Mouse (Mus musculus) CH12.LX (cell line): ENCODE data around the gene Sox10. TPM values are rescaled to one million over a fixed set of nuclear protein-coding genes. Genes with fewer than 3 reads are reported as not detected.

ENCODE experiments used
- DNase-seq: peaks from one replicate; pipeline ENCODE4 v3.0.0-alpha.2; 2013; ENCODE audit errors: extremely low read depth
- H3K27ac ChIP-seq: 2 replicates; pipeline ENCODE4 v1.5.1; 2012; ENCODE audit warnings: low read depth, mild to moderate bottlenecking, control low read depth, moderate library complexity; ENCODE audit not compliant: insufficient read depth
- H3K27me3 ChIP-seq: replicated peaks from 2 replicates; pipeline ENCODE3; 2012; ENCODE audit warnings: inconsistent platforms
- H3K36me3 ChIP-seq, 2 experiments: replicated peaks in 1 of 2; 2 replicates each; pipeline versions ENCODE3 to v1.6.1; 2012; ENCODE audit warnings: inconsistent platforms in 1 of 2, low read length in 1 of 2, mild to moderate bottlenecking in 1 of 2, mixed read lengths in 1 of 2, moderate library complexity in 1 of 2; ENCODE audit not compliant: control insufficient read depth in 1 of 2, insufficient read depth in 1 of 2
- H3K4me1 ChIP-seq, 2 experiments: 2 replicates each; pipeline ENCODE4 v1.6.1; 2012; ENCODE audit warnings: inconsistent platforms in 1 of 2, moderate library complexity in 1 of 2; ENCODE audit not compliant: insufficient read depth in 2 of 2, control insufficient read depth in 1 of 2
- H3K4me2 ChIP-seq: 2 replicates; pipeline ENCODE4 v1.6.1; 2012; ENCODE audit warnings: low read depth, mild to moderate bottlenecking, control low read depth; ENCODE audit not compliant: poor library complexity, insufficient read depth, severe bottlenecking
- H3K4me3 ChIP-seq, 3 experiments: fragments of 150-350 bp in 1 of 3; sonication (generic) in 1 of 3; replicated peaks in 1 of 3; 2 replicates each; pipeline versions ENCODE3 to v1.5.1; 2011 to 2012; ENCODE audit warnings: low read depth in 2 of 3, low read length in 2 of 3, mild to moderate bottlenecking in 2 of 3, moderate library complexity in 2 of 3, control low read depth in 1 of 3, improper control_type of control experiment in 1 of 3, inconsistent platforms in 1 of 3, mixed read lengths in 1 of 3; ENCODE audit not compliant: poor library complexity in 1 of 3
- H3K79me2 ChIP-seq: replicated peaks from 2 replicates; pipeline ENCODE4 v1.6.1; 2012; ENCODE audit warnings: mild to moderate bottlenecking, moderate library complexity; ENCODE audit not compliant: control insufficient read depth, poor library complexity, insufficient read depth, severe bottlenecking; ENCODE audit errors: extremely low read depth
- H3K9ac ChIP-seq: 2 replicates; pipeline ENCODE4 v1.6.1; 2012; ENCODE audit warnings: low read depth, mild to moderate bottlenecking, control low read depth, moderate library complexity; ENCODE audit not compliant: insufficient read depth
- H3K9me3 ChIP-seq: replicated peaks from 2 replicates; pipeline ENCODE3; 2012; ENCODE audit warnings: low read length, inconsistent platforms, mixed read lengths
- BHLHE40 ChIP-seq: IDR thresholded peaks from 2 replicates; pipeline ENCODE4 v1.6.1; 2011; ENCODE audit warnings: mild to moderate bottlenecking, low read depth, low read length, improper control_type of control experiment
- CHD1 ChIP-seq: IDR thresholded peaks from 2 replicates; pipeline ENCODE4 v1.6.1; 2012; ENCODE audit warnings: low read depth, low read length, improper control_type of control experiment, inconsistent platforms
- CTCF ChIP-seq, 2 experiments: IDR thresholded peaks in 1 of 2; conservative IDR thresholded peaks in 1 of 2; 2 replicates each; pipeline ENCODE4 v1.5.1; 2011 to 2012; ENCODE audit warnings: low read depth in 2 of 2, low read length in 2 of 2, improper control_type of control experiment in 1 of 2, inconsistent platforms in 1 of 2, mild to moderate bottlenecking in 1 of 2, moderate library complexity in 1 of 2
- E2F4 ChIP-seq: IDR thresholded peaks from 2 replicates; pipeline ENCODE4 v1.6.1; 2011; ENCODE audit warnings: low read depth, low read length, improper control_type of control experiment; ENCODE audit not compliant: insufficient replicate concordance
- EP300 ChIP-seq: IDR thresholded peaks from 2 replicates; pipeline ENCODE4 v1.6.1; 2011; ENCODE audit warnings: low read length, improper control_type of control experiment
- ETS1 ChIP-seq: conservative IDR thresholded peaks from 2 replicates; pipeline ENCODE4 v1.6.1; 2012; ENCODE audit warnings: low read depth, mild to moderate bottlenecking, inconsistent platforms, low read length, improper control_type of control experiment, moderate library complexity
- IRF4 ChIP-seq: IDR thresholded peaks from 2 replicates; pipeline ENCODE4 v1.6.1; 2014; ENCODE audit warnings: low read depth, mild to moderate bottlenecking, inconsistent platforms, low read length, improper control_type of control experiment
- JUN ChIP-seq: IDR thresholded peaks from 2 replicates; pipeline ENCODE4 v1.6.1; 2011; ENCODE audit warnings: low read depth, mild to moderate bottlenecking, low read length, improper control_type of control experiment, moderate library complexity; ENCODE audit not compliant: insufficient read depth
- KAT2A ChIP-seq: IDR thresholded peaks from 2 replicates; pipeline ENCODE4 v1.6.1; 2012; ENCODE audit warnings: low read length, improper control_type of control experiment, inconsistent platforms; ENCODE audit not compliant: insufficient replicate concordance
- MAX ChIP-seq: IDR thresholded peaks from 2 replicates; pipeline ENCODE4 v1.6.1; 2011; ENCODE audit warnings: low read length, improper control_type of control experiment
- MYC ChIP-seq: IDR thresholded peaks from 2 replicates; pipeline ENCODE4 v1.6.1; 2011; ENCODE audit warnings: low read depth, mild to moderate bottlenecking, improper control_type of control experiment, low read length
- NRF1 ChIP-seq: IDR thresholded peaks from 2 replicates; pipeline ENCODE4 v1.6.1; 2014; ENCODE audit warnings: low read depth, mild to moderate bottlenecking, inconsistent platforms, low read length, improper control_type of control experiment, moderate library complexity
- PAX5 ChIP-seq: IDR thresholded peaks from 2 replicates; pipeline ENCODE4 v1.6.1; 2012; ENCODE audit warnings: low read length, inconsistent platforms, mixed read lengths
- POLR2A ChIP-seq: IDR thresholded peaks from 2 replicates; pipeline ENCODE4 v1.6.1; 2011; ENCODE audit warnings: low read depth, mild to moderate bottlenecking, improper control_type of control experiment, low read length
- RAD21 ChIP-seq: IDR thresholded peaks from 2 replicates; pipeline ENCODE4 v1.6.1; 2011; ENCODE audit warnings: low read depth, mild to moderate bottlenecking, low read length, improper control_type of control experiment, moderate library complexity
- RCOR1 ChIP-seq: conservative IDR thresholded peaks from 2 replicates; pipeline ENCODE4 v1.6.1; 2012; ENCODE audit warnings: low read depth, mild to moderate bottlenecking, inconsistent platforms, low read length, improper control_type of control experiment
- SIN3A ChIP-seq: IDR thresholded peaks from 2 replicates; pipeline ENCODE4 v1.6.1; 2012; ENCODE audit warnings: low read length, improper control_type of control experiment, inconsistent platforms
- SMC3 ChIP-seq: IDR thresholded peaks from 2 replicates; pipeline ENCODE4 v1.6.1; 2011; ENCODE audit warnings: low read depth, low read length, improper control_type of control experiment
- TCF12 ChIP-seq: IDR thresholded peaks from 2 replicates; pipeline ENCODE4 v1.6.1; 2014; ENCODE audit warnings: low read depth, mild to moderate bottlenecking, inconsistent platforms, low read length, improper control_type of control experiment
- UBTF ChIP-seq: IDR thresholded peaks from 2 replicates; pipeline ENCODE4 v1.6.1; 2012; ENCODE audit warnings: low read depth, mild to moderate bottlenecking, inconsistent platforms, low read length, improper control_type of control experiment, moderate library complexity
- USF1 ChIP-seq: IDR thresholded peaks from 2 replicates; pipeline ENCODE4 v1.6.1; 2014; ENCODE audit warnings: low read depth, mild to moderate bottlenecking, inconsistent platforms, low read length, improper control_type of control experiment
- ZC3H11A ChIP-seq: IDR thresholded peaks from 2 replicates; pipeline ENCODE4 v1.6.1; 2012; ENCODE audit warnings: low read depth, mild to moderate bottlenecking, inconsistent platforms, low read length, improper control_type of control experiment
- ZNF384 ChIP-seq: IDR thresholded peaks from 2 replicates; pipeline ENCODE4 v1.6.1; 2012; ENCODE audit warnings: low read depth, low read length, improper control_type of control experiment, inconsistent platforms
- dilution Hi-C: fragments of 300-500 bp; cut with MboI; formaldehyde crosslinking; loops from 2 replicates; pipeline ENCODE4 v1.14.3; 2020; ENCODE audit warnings: low sequenced_read_pairs; ENCODE audit not compliant: extremely low pct_unique_long_range_greater_than_20kb, extremely low pct_ligation_motif_present
- in situ Hi-C: fragments of 300-500 bp; cut with MboI; formaldehyde crosslinking; loops from 3 replicates; pipeline ENCODE4 v1.14.3; 2019; ENCODE audit warnings: low sequenced_read_pairs, low pct_ligation_motif_present, low pct_unique_long_range_greater_than_20kb, mixed read lengths
- polyA plus RNA-seq: library from polyadenylated mRNA; unstranded; fragments of >175 nt; gene quantifications from 2 replicates; pipeline ENCODE4 v1.2.1, GENCODE M21; 2012; ENCODE audit warnings: low read depth; ENCODE audit not compliant: insufficient read length
- total RNA-seq, 2 experiments: library from RNA; depleted of rRNA; stranded (reverse); fragments of 300-350 nt in 1 of 2; fragments of >200 nt in 1 of 2; gene quantifications; 2 replicates each; pipeline ENCODE4 v1.2.3; 2012 to 2014

Gene Sox10
- total and polyA plus RNA-seq, 3 experiments, result 0.08 TPM; not detected in 2

GRCm38 (mm10) chr15:79194946-79195345, 29.9 kb upstream of the Sox10 start:
- Histone ChIP-seq H3K79me2 (no peaks in the 10 kb centered on the region), H3K36me3 (no peaks in the 10 kb centered on the region), H3K27me3 (peaks cover 33% of the 10 kb centered on the region), H3K4me2 (no peak overlapping the region), H3K9ac (no peak overlapping the region), H3K9me3 (peaks cover 4% of the 10 kb centered on the region), H3K4me1 (peaks cover 3 to 6% of the 10 kb centered on the region in 2 experiments; a peak in 2 of 4 replicates), H3K4me3 (no peak overlapping the region), H3K27ac (no peak overlapping the region)
- DNase-seq, result no peak
- in situ Hi-C loops, result no loop called here
- TF ChIP-seq CHD1 (no peak), SMC3 (no peak), JUN (no peak), ZNF384 (no peak), UBTF (no peak), USF1 (no peak), POLR2A (no peak), ETS1 (no peak), KAT2A (no peak), CTCF (conservative IDR thresholded peaks at IDR 0.05 in 1 of 2, IDR thresholded peaks at IDR 0.05 in 1 of 2; ENCODE audit: low read depth in 2 of 2, low read length in 2 of 2) (no peak), RAD21 (no peak), E2F4 (no peak)
- dilution Hi-C loops, result no loop called here

GRCm38 (mm10) chr15:79194048-79194447, 29.0 kb upstream of the Sox10 start:
- H3K4me3 ChIP-seq, result no peak overlapping the region
- no peak overlapping the region for H3K9ac ChIP-seq
- TF ChIP-seq RCOR1 (no peak), MAX (no peak), EP300 (no peak), ETS1 (no peak), MYC (no peak), ZC3H11A (no peak), NRF1 (no peak), ZNF384 (no peak), TCF12 (no peak), PAX5 (no peak), SMC3 (no peak), BHLHE40 (no peak), USF1 (no peak), IRF4 (no peak), SIN3A (no peak)
- H3K4me2 ChIP-seq, result no peak overlapping the region
- dilution Hi-C loops (no loop called here), in situ Hi-C loops (no loop called here)
- DNase-seq, result no peak
- H3K27ac ChIP-seq, result no peak overlapping the region
- H3K4me1 ChIP-seq, result no peaks in the 10 kb centered on the region
- peaks cover 4% of the 10 kb centered on the region for H3K9me3 ChIP-seq
- no peaks in the 10 kb centered on the region for H3K79me2 ChIP-seq
- H3K36me3 ChIP-seq, result no peaks in the 10 kb centered on the region
- H3K27me3 ChIP-seq, result peaks cover 30% of the 10 kb centered on the region
